Mouse (Mus musculus): ENCODE results near the gene Lyl1.
A peak's percentile ranks its signal among the peaks of the same experiment; 100 is the strongest.

DNA sequence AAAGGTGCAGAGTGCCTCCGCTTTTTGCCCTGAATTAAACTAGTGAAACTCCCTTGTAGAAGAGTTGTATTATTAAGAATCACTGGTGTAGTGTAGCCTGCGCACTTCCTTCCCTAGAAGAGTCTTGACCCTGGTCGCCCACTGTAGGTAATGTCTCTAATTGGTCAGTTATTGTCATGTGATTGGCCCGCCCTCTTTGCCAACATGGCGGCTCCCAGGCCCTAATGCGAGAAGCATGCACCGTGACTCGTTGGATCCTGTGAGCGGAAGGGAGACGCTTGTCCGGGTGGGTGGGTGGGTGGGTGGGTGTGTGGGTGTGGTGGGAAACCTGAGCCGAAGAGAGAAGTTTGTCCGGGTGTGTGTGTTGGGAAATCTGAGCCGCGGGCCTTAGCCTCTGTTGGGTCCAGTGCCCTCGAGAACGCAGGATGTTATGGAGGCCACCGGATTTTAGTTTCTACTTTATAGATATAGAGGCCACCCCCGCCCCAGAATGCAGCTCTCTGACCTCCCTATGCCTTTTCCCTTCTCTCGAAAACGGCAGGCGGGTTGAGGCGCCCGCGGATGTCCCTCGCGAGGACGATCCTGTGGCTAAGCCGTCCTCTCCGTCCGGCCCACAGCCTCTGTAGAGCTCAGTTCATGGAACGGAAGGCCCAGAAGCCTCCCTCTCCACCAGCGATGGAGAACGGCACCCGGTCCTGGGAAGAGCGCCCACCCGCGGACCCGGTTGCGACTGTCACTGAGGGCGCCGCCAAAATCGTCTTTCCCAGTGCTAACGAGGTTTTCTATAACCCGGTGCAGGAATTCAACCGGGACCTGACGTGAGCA, 12.0 kb upstream of the Lyl1 start:
- TF ChIP-seq POLR2A (IDR thresholded peaks at IDR 0.05; ENCODE audit: borderline replicate concordance, extremely low read depth, low read depth, low read length) = peak; percentile 48; the same call in 1 of the 2 replicates
- no peak for TF ChIP-seq CTCF (IDR thresholded peaks at IDR 0.05; ENCODE audit: insufficient read depth, low read length)
